Mouse (Mus musculus) stomach, postnatal 0 days (tissue): Measurements from ENCODE around the gene Pawr. TPM values are rescaled to one million over a fixed set of nuclear protein-coding genes. Genes with fewer than 3 reads are reported as not detected.
"Not testable (repeated sequence)": the region's sequence is repeated elsewhere in the genome, so short reads cannot be mapped to it uniquely, and the experiment has no call there.

Source experiments
- ATAC-seq: fragments of 200-750 bp; cut with Nextera tagmentation; 2 replicates; pipeline ENCODE4 v1.8.0; 2017; ENCODE audit not compliant: low FRiP score, low TSS enrichment
- DNase-seq: peaks from one replicate; pipeline ENCODE4 v3.0.0-alpha.2; 2016; ENCODE audit warnings: low spot score
- H3K27ac ChIP-seq: fragments of 300-500 bp; sonication (generic); replicated peaks from 2 replicates; pipeline ENCODE4 v1.5.1; 2014; ENCODE audit warnings: mild to moderate bottlenecking, control low read depth
- H3K27me3 ChIP-seq: fragments of 300-500 bp; sonication (generic); 2 replicates; pipeline ENCODE4 v1.6.1; 2014; ENCODE audit warnings: low read length; ENCODE audit not compliant: control insufficient read depth, insufficient read depth
- H3K36me3 ChIP-seq: fragments of 300-500 bp; sonication (generic); 2 replicates; pipeline ENCODE4 v1.6.1; 2014; ENCODE audit warnings: low read length, mixed read lengths; ENCODE audit not compliant: control insufficient read depth, insufficient read depth
- H3K4me1 ChIP-seq: fragments of 300-500 bp; sonication (generic); replicated peaks from 2 replicates; pipeline ENCODE4 v1.6.1; 2014; ENCODE audit warnings: antibody characterized with exemption; ENCODE audit not compliant: control insufficient read depth, insufficient read depth
- H3K4me2 ChIP-seq: fragments of 300-500 bp; sonication (generic); replicated peaks from 2 replicates; pipeline ENCODE4 v1.6.1; 2014; ENCODE audit warnings: low read depth, mild to moderate bottlenecking, control low read depth, moderate library complexity
- H3K4me3 ChIP-seq: fragments of 300-500 bp; sonication (generic); 2 replicates; pipeline ENCODE4 v1.5.1; 2014; ENCODE audit warnings: low read depth, low read length, control low read depth
- H3K9ac ChIP-seq: fragments of 300-500 bp; sonication (generic); 2 replicates; pipeline ENCODE4 v1.6.1; 2014; ENCODE audit warnings: mild to moderate bottlenecking, low read length, control low read depth, mixed read lengths
- H3K9me3 ChIP-seq: fragments of 300-500 bp; sonication (generic); 2 replicates; pipeline ENCODE4 v1.6.1; 2016; ENCODE audit warnings: low read length; ENCODE audit not compliant: control insufficient read depth
- CTCF ChIP-seq: IDR thresholded peaks from 2 replicates; pipeline ENCODE4 v1.5.1; 2016; ENCODE audit warnings: antibody characterized with exemption, low read depth, mild to moderate bottlenecking, moderate library complexity
- EP300 ChIP-seq: optimal IDR thresholded peaks from 2 replicates; pipeline ENCODE3; 2016; ENCODE audit warnings: antibody characterized with exemption
- WGBS: fragments of 180-500 bp; shearing (Covaris S2); extraction: QIAGEN DNeasy Blood & Tissue Kit; methylation state at CpG from one replicate; pipeline ENCODE4 v1.1.7; 2014; 5-methylcytosine and 5-hydroxymethylcytosine counted together
- polyA plus RNA-seq: library from polyadenylated mRNA; unstranded; fragments of >200 nt; fragmentation: Nextera tagmentation; extraction: Ambion mirVana; gene quantifications from 2 replicates; pipeline ENCODE4 v1.2.1, GENCODE M21; 2015

Pawr gene
- polyA plus RNA-seq, 1 experiment from 2014 or later, result 14.7 TPM

DNA sequence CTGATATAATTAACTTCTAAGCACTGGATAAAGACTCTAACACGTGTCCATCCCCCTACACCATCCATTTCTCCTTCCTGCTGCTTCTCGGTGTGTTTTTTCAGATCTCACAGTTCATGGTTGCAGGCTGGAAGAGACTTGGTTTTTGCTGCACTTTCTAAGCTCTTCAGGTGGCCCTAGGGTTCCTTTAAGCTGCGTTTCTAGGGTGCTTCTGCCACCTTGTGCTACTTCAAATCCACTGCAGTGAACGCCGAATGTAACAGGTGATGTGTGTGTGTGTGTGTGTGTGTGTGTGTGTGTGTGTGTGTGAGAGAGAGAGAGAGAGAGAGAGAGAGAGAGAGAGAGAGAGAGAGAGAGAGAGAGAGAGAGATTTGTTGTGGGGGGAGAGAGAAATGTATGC is 103.7 kb downstream of the Pawr start:
- TF ChIP-seq EP300, result no peak
- TF ChIP-seq CTCF, result peak; percentile 85
- Histone ChIP-seq H3K27me3 (no peaks in the 10 kb centered on the region), H3K4me3 (no peak overlapping the region), H3K27ac (no peak overlapping the region), H3K4me1 (0 out of 2 replicates have a peak, but pooled peaks cover 4% of the 10 kb centered on the region), H3K4me2 (no peak overlapping the region), H3K36me3 (no peaks in the 10 kb centered on the region), H3K9me3 (no peaks in the 10 kb centered on the region), H3K9ac (no peak overlapping the region)
- ATAC-seq (peak; percentile 89), DNase-seq (peak; percentile 65)
- 13% methylated on average over 5 of the region's 5 CpGs for whole genome bisulfite sequencing

DNA sequence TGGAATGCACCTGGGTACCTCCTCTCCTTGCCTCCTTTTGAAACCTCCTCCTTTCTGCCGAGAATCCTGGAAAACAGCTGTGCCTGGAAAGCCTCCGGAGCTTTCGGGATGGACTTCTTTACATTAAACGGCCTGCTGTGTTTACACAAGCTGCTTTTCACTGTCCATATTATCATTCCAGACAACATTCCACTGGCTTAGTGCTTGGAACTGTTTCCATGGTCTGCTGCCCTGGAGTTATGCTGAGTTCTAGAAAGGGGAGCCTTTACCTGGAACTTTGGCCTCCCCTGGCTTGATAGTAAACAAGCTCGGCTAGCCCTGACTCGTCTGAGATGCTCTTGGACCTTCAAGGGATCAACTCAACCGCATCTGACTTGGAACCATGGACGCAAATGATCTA is 104.4 kb downstream of the Pawr start:
- 20% methylated on average over 8 of the region's 8 CpGs for WGBS
- ATAC-seq, result no peak
- Histone ChIP-seq H3K27ac (no peak overlapping the region), H3K4me1 (0 out of 2 replicates have a peak, but pooled peaks cover 4% of the 10 kb centered on the region), H3K4me2 (no peak overlapping the region), H3K4me3 (no peak overlapping the region), H3K9me3 (no peaks in the 10 kb centered on the region), H3K9ac (no peak overlapping the region), H3K36me3 (no peaks in the 10 kb centered on the region), H3K27me3 (no peaks in the 10 kb centered on the region)
- no peak for TF ChIP-seq EP300
- TF ChIP-seq CTCF, result no peak
- DNase-seq, result no peak

DNA sequence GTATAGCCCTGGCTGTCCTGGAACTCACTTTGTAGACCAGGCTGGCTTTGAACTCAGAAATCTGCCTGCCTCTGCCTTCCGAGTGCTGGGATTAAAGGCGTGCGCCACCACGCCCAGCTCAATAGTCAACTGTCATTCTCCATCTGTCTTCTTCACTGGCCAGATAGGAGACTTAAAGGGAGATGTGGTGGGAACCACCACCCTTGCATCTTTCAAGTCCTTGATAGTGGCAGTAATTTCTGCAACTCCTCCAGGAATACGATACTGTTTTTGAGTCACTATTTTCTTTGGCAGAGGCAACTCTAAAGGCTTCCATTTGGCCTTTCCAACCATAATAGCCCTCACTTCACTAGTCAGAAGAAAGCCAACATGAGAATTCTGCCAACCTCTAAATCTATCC is 108.3 kb downstream of the Pawr start:
- 97% methylated on average over 5 of the region's 5 CpGs for WGBS

DNA sequence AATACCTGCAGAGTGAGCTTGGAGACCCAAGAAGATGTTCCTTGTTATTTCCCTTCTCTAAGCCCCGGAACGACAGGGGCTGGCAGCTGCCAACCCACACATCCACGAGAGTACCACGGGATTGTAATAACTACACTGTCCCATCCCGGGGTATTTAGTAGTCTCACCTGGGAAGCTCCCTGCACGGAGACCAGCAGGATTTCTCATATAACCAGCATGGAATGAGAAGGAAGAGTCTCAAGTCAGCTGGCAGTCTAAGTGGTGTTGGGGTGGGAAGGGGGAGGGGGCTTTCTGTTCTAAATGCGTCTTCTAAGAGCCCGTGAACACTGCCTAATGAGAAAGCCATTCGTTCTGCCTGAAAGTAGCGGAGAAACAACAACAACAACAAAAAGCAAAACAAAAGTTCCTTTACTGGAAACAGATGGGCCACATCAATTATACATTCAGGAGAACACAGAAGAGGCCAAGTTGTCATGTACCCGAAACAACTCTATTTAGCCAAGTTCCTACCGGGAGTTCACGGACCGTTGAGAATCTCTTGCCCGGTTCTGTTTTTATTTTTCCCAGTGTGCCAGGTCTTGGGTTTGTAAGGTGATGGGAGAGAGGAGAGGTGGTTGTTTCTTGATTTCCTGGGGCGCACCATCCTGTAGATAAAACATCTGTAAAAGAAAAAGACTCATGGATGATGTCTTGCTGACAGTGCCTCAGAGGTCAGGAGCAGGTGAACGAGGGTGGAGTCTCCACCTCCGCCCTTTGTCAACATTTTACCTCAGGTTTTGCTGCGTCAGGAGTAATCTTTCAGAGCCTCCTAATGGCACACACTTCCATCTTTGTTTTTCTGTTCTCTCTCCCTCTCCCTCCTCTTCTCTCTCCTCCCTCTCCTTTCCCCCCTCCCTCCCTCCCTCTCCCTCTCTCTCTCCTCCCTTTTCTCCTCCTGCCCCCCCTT is 112.3 kb downstream of the Pawr start:
- Histone ChIP-seq H3K4me3 (no peak overlapping the region), H3K9me3 (no peaks in the 10 kb centered on the region), H3K36me3 (no peaks in the 10 kb centered on the region), H3K4me2 (no peak overlapping the region), H3K27me3 (no peaks in the 10 kb centered on the region), H3K27ac (peak overlapping the region; percentile 4; the same call in 1 of the 2 replicates), H3K9ac (no peak overlapping the region), H3K4me1 (peaks cover 6% of the 10 kb centered on the region; the same call in 1 of the 2 replicates)
- DNase-seq (peak; percentile 48), ATAC-seq (peak; percentile 67)
- 53% methylated on average over 19 of the region's 19 CpGs for WGBS
- no peak for TF ChIP-seq EP300
- TF ChIP-seq CTCF, result no peak

More for the DNA sequence above, 108.3 kb downstream of the Pawr start:
- H3K9me3 ChIP-seq, H3K4me2 ChIP-seq, H3K9ac ChIP-seq, H3K4me1 ChIP-seq, DNase-seq, H3K36me3 ChIP-seq, H3K27me3 ChIP-seq, H3K4me3 ChIP-seq, H3K27ac ChIP-seq, ATAC-seq: not testable (repeated sequence)

DNA sequence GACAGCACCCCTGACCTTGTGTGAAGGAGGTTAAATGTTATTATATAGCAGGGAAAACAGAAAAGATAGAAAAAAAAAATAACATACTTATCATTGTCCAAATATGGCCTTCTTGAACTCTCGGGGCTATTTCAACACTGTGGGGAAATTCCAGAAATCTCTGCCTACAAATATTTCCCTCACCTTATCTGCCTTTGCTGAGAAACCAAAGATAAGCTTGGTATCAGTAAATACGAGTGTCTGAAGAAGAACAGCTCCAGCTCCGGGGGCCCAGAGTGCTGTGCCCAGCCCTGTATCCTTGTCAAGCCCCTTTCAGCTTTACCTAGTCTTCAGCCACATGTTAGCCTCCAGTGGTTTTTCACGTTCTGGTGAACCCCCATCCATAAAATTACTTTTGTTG is 113.2 kb downstream of the Pawr start:
- DNase-seq (no peak), ATAC-seq (no peak)
- Histone ChIP-seq H3K36me3 (no peaks in the 10 kb centered on the region), H3K27me3 (no peaks in the 10 kb centered on the region), H3K4me2 (peak overlapping the region; percentile 57), H3K27ac (peak overlapping the region; percentile 75), H3K4me1 (peaks cover 6% of the 10 kb centered on the region; the same call in 1 of the 2 replicates), H3K9ac (0 out of 2 replicates have a peak overlapping the region, but pooled peaks have one; percentile 18), H3K9me3 (no peaks in the 10 kb centered on the region), H3K4me3 (no peak overlapping the region)
- TF ChIP-seq EP300, result no peak
- TF ChIP-seq CTCF, result no peak
- WGBS, result 21% methylated on average over 4 of the region's 4 CpGs

DNA sequence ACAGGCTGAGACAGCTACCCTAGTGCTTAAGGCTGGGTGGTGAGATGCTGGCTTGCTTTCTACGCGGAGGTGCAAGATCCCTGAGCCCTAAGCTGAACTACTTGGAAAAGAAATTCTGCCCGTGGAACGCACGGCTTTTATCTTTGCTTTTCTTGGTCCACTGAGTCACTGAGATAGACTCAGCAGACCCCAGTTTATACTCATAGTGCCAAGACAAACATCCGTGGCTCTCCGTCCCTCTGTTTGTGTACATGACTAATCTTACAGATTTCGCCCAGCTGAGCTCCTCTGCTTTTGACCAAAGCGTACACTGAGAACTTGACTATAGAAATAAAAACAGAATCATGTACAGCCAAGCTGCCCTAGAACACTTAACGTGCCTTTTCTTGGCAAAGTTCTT is 113.7 kb downstream of the Pawr start:
- peak overlapping the region; percentile 33 for H3K4me3 ChIP-seq
- DNase-seq (no peak), ATAC-seq (peak; percentile 55)
- no peak for TF ChIP-seq CTCF
- TF ChIP-seq EP300, result no peak
- peak overlapping the region; percentile 75 for H3K27ac ChIP-seq
- H3K36me3 ChIP-seq, result no peaks in the 10 kb centered on the region
- H3K27me3 ChIP-seq, result no peaks in the 10 kb centered on the region
- peak overlapping the region; percentile 57 for H3K4me2 ChIP-seq
- no peaks in the 10 kb centered on the region for H3K9me3 ChIP-seq
- peaks cover 6% of the 10 kb centered on the region; the same call in 1 of the 2 replicates for H3K4me1 ChIP-seq
- H3K9ac ChIP-seq, result 0 out of 2 replicates have a peak overlapping the region, but pooled peaks have one; percentile 18
- WGBS, result 12% methylated on average over 10 of the region's 10 CpGs
